Mouse (Mus musculus) E14TG2a.4 (cell line): ENCODE results near the gene Gpatch8.
A peak's percentile ranks its signal among the peaks of the same experiment; 100 is the strongest.

Source experiments
- H3K27me3 ChIP-seq: 2 replicates; pipeline ENCODE4 v1.6.1; 2014; ENCODE audit warnings: low read length, control low read depth; ENCODE audit not compliant: insufficient read depth
- H3K36me3 ChIP-seq: 2 replicates; pipeline ENCODE4 v1.6.1; 2014; ENCODE audit warnings: low read length, control low read depth; ENCODE audit not compliant: insufficient read depth
- H3K4me1 ChIP-seq: replicated peaks from 2 replicates; pipeline ENCODE4 v1.6.1; 2014; ENCODE audit warnings: low read depth, low read length, control low read depth
- H3K4me3 ChIP-seq: replicated peaks from 2 replicates; pipeline ENCODE4 v1.5.1; 2014; ENCODE audit warnings: mild to moderate bottlenecking, low read length
- H3K9me3 ChIP-seq: 2 replicates; pipeline ENCODE4 v1.6.1; 2014; ENCODE audit warnings: low read length, control low read depth
- CTCF ChIP-seq: conservative IDR thresholded peaks from 2 replicates; pipeline ENCODE4 v1.5.1; 2014; ENCODE audit warnings: low read length
- NANOG ChIP-seq: IDR thresholded peaks from 2 replicates; pipeline ENCODE4 v1.6.1; 2014; ENCODE audit warnings: borderline replicate concordance, low read length, mixed read lengths
- POU5F1 ChIP-seq: IDR thresholded peaks from 2 replicates; pipeline ENCODE4 v1.6.1; 2014; ENCODE audit warnings: low read length, borderline replicate concordance

The Gpatch8 gene

DNA sequence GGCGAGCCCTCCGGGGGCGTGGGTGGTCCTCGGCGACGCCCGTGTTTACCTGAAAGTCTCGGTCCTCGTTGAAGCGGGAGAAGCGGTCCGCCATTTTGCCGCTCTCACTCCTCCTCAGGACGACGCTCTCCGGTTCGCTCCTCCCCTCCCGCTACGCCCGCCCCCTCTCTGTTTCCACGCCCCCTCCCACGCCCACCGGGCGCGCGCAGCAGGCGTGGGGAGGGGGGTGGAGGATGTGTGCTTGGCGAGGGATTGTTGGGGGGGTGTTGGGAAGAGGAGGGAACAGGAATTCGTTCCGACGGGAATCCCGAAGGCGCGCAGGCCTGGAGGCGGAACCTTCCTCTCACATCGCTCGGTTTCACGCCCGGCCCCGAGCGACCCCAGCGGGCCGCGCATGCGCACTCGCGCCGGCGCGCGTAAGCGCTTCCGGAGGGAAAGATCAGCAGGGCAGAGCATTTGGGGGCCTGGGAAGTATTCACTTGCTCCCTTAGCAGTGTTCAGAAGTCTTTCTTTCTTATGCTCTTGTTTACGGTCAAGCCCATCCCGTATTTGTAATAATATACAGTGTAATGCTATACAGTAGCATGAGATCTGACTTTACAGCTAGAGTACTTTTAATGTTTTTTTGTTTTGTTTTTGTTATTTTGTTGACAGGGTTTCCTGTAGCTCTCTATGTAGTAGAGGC lies at the start of gene Gpatch8:
Gene Gpatch8, minus strand, starts transcription at position 362 of the 685 bp plus-strand sequence.
- TF ChIP-seq CTCF (no peak), NANOG (no peak), POU5F1 (no peak)
- H3K27me3 ChIP-seq = no peaks in the 10 kb centered on the region
- H3K4me1 ChIP-seq = peaks cover 60% of the 10 kb centered on the region
- peak within 1 kb of the TSS; percentile 100 for H3K4me3 ChIP-seq
- H3K9me3 ChIP-seq = no peaks in the 10 kb centered on the region
- H3K36me3 ChIP-seq = peaks cover 13% of the 10 kb centered on the region; the same call in 1 of the 2 replicates

GRCm38 (mm10) chr11:102604777-102605552 lies 48.8 kb upstream of the Gpatch8 start:
- TF ChIP-seq POU5F1 = no peak
- no peak for TF ChIP-seq CTCF
- TF ChIP-seq NANOG = no peak
- Histone ChIP-seq H3K36me3 (no peaks in the 10 kb centered on the region), H3K4me1 (peaks cover 53% of the 10 kb centered on the region), H3K9me3 (no peaks in the 10 kb centered on the region), H3K4me3 (peak overlapping the region; percentile 83), H3K27me3 (peaks cover 63% of the 10 kb centered on the region)

- no peak for TF ChIP-seq POU5F1
- TF ChIP-seq NANOG = no peak
- no peak for TF ChIP-seq CTCF
- Histone ChIP-seq H3K9me3 (no peaks in the 10 kb centered on the region), H3K27me3 (peaks cover 56% of the 10 kb centered on the region), H3K4me3 (peak within 1 kb of the TSS; percentile 83), H3K4me1 (peaks cover 54% of the 10 kb centered on the region), H3K36me3 (no peaks in the 10 kb centered on the region)
Observed at GRCm38 (mm10) chr11:102604010-102604584, 47.9 kb upstream of the Gpatch8 start, which contains the start of gene Fzd2. Gene Fzd2 (plus strand): TSS chr11:102604396.

DNA sequence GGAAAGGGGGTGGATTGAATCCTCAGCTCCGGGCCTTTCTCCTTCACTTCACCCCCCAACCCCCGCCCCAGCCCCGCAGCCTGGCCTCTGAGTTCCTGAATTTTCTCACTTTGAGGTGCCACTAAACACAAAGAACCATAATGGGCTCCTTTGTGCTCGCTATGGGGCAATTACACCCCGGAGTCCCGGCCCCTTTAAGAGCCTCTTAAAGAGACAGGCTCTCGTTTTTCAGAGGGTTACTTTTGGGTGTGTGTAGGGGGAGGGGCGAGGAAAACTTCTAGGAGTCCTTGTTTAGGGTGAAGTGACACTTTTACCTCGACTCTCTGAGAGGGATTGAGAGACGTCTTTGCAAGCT lies 47.3 kb upstream of the Gpatch8 start:
- Histone ChIP-seq H3K36me3 (no peaks in the 10 kb centered on the region), H3K27me3 (peaks cover 49% of the 10 kb centered on the region), H3K4me3 (peak overlapping the region; percentile 83), H3K9me3 (no peaks in the 10 kb centered on the region), H3K4me1 (peaks cover 48% of the 10 kb centered on the region)
- TF ChIP-seq CTCF = no peak
- no peak for TF ChIP-seq POU5F1
- peak; percentile 91 for TF ChIP-seq NANOG

- Histone ChIP-seq H3K4me3 (peak overlapping the region; percentile 83), H3K27me3 (peaks cover 44% of the 10 kb centered on the region), H3K9me3 (no peaks in the 10 kb centered on the region), H3K4me1 (peaks cover 49% of the 10 kb centered on the region), H3K36me3 (no peaks in the 10 kb centered on the region)
- TF ChIP-seq NANOG (no peak), CTCF (no peak), POU5F1 (no peak)
Observed at GRCm38 (mm10) chr11:102602816-102603495, 46.8 kb upstream of the Gpatch8 start.

DNA sequence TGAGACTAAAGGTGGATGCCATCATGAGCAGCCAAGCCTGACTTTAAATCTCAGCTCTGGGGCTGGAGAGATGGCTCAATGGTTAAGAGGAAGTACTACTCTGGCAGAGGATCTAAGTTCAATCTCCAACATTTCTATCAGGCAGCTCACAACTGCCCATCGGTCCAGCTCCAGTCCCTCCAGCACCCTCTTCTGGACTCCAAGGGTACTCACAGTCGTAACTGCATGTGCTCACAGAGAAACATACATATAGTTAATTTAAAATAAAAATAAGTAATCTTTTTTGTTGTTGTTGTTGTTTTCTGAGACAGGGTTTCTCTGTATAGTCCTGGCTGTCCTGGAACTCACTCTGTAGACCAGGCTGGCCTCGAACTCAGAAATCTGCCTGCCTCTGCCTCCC lies 43.7 kb upstream of the Gpatch8 start:
- H3K36me3 ChIP-seq = no peaks in the 10 kb centered on the region
- H3K4me3 ChIP-seq = no peak overlapping the region
- no peak for TF ChIP-seq POU5F1
- peak; percentile 52 for TF ChIP-seq CTCF
- H3K9me3 ChIP-seq = no peaks in the 10 kb centered on the region
- peaks cover 26% of the 10 kb centered on the region for H3K27me3 ChIP-seq
- peaks cover 56% of the 10 kb centered on the region for H3K4me1 ChIP-seq

DNA sequence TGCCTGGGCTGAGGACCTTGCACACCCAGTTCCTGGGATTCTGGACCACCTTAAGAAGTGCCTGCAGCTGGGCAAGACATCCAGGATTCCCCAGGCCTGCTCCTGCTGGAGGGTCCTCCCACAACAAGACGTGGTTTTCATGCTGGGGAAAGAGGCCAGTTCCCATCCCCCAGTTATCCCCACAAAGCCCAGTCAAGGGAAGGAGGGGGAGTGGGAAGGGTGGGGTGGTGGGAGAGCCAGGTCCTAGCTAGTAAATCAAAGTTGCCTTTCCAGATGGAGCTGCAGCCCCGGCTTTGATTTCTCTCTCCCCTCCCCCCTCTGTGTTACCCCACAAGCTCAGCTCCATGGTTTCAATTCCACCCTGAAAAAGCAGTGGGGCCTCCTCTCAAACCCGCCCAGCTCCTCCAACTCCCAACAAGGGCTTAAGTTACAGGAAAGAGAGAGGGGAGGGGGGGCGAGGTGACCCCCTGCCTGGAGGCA lies 39.2 kb upstream of the Gpatch8 start:
- H3K36me3 ChIP-seq = no peaks in the 10 kb centered on the region
- no peaks in the 10 kb centered on the region for H3K9me3 ChIP-seq
- peaks cover 44% of the 10 kb centered on the region for H3K4me1 ChIP-seq
- peak overlapping the region; percentile 37 for H3K4me3 ChIP-seq
- no peak for TF ChIP-seq NANOG
- no peak for TF ChIP-seq POU5F1
- 0 out of 2 replicates have a peak, but pooled peaks cover 8% of the 10 kb centered on the region for H3K27me3 ChIP-seq

GRCm38 (mm10) chr11:102587554-102587953 lies 31.4 kb upstream of the Gpatch8 start:
- peaks cover 5% of the 10 kb centered on the region for H3K9me3 ChIP-seq
- no peak overlapping the region for H3K4me3 ChIP-seq
- H3K27me3 ChIP-seq = no peaks in the 10 kb centered on the region
- peaks cover 39% of the 10 kb centered on the region for H3K4me1 ChIP-seq
- peaks cover 8% of the 10 kb centered on the region for H3K36me3 ChIP-seq
- TF ChIP-seq NANOG (no peak), CTCF (peak; percentile 67), POU5F1 (no peak)
